Mouse (Mus musculus): ENCODE measurements around the gene Hsph1.

GRCm38 (mm10) chr5:149607083-149607720, 29.0 kb downstream of the Hsph1 start:
- TF ChIP-seq KAT2A (IDR thresholded peaks at IDR 0.05; ENCODE audit: insufficient replicate concordance, low read length) (no peak), CTCF (conservative IDR thresholded peaks at IDR 0.05 in 1 of 2, IDR thresholded peaks at IDR 0.05 in 1 of 2; ENCODE audit: low read depth in 2 of 2, low read length in 2 of 2) (no peak), POLR2A (IDR thresholded peaks at IDR 0.05; ENCODE audit: low read depth, low read length) (no peak), RAD21 (IDR thresholded peaks at IDR 0.05; ENCODE audit: low read depth, low read length) (no peak), EP300 (IDR thresholded peaks at IDR 0.05; ENCODE audit: low read length) (no peak), POLR2AphosphoS2 (IDR thresholded peaks at IDR 0.05; ENCODE audit: low read depth, low read length) (no peak)

Measured in CH12.LX (cell line).